Mouse (Mus musculus): ENCODE measurements around the gene Pld1.
"Not testable (repeated sequence)": the region's sequence is repeated elsewhere in the genome, so short reads cannot be mapped to it uniquely, and the experiment has no call there.

Pld1 gene

GRCm38 (mm10) chr3:27945397-27945796, 6.9 kb downstream of the Pld1 start:
- DNase-seq = not testable (repeated sequence)

GRCm38 (mm10) chr3:27949175-27949872, 10.8 kb downstream of the Pld1 start:
- peak; percentile 7 for DNase-seq

DNA sequence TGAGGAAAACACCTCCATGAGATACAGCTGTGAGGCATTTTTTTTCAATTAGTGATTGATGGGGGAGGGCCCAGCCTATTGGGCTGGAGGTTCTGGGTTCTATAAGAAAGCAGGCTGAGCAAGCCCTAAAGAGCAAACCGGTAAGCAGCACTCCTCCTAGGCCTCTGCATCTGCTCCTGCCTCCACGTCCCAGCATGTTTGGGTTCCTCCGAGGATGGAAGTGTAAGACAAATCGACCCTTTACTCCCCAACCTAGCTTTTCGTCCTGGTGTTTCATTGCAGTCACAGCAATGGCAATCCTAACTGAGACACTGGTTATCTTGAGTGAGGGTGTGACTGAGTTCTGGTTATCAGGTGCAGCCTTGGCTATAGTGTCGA, 11.4 kb downstream of the Pld1 start:
- no peak for DNase-seq

DNA sequence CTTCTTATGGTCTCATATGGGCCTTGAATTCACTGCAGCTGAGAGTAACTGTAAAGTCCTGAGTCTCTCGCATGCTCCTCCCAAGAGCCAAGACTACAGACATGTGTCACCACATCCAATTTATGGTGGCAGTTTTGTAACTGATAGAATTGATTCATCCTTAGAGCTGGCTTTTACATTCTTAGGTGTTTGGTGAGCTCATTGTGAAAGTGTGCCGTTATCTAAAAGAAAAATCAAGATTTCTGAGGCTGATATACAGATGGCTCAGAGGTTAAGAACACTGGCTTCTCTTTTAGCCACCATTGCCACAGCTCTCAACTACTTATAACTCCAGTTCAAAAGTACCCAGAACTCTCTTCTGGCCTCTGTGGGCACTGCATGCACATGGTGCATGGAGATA, 12.2 kb downstream of the Pld1 start:
- no peak for DNase-seq

- no peak for DNase-seq
These were observed 13.2 kb downstream of the Pld1 start for GRCm38 (mm10) chr3:27951721-27952120.

- no peak for DNase-seq
These were observed 17.5 kb downstream of the Pld1 start for GRCm38 (mm10) chr3:27956006-27956405.

DNA sequence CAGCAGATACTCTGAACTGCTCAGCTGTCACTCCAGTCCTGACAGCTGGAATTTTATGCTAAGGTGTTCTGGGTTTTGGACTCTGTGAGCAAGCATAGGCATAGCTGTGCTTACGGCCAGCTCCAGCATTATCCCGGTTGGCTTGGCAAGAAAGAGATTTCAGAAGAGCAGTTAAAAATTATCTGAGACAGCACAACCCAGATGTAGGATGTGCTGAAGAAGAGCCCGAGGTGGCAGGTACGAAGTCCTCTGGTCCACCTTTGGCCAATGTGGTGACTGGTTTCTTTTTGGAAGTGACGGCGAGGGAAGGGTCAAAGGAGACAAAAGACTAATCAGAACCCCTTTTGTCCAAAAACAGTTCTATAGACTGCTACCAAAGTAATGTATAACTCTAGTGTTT, 20.7 kb downstream of the Pld1 start:
- DNase-seq = peak; percentile 63

- DNase-seq = no peak
These were observed 22.7 kb downstream of the Pld1 start for GRCm38 (mm10) chr3:27961162-27961561.

- DNase-seq = no peak
These were observed 25.3 kb downstream of the Pld1 start for GRCm38 (mm10) chr3:27963795-27964201.

GRCm38 (mm10) chr3:27968671-27969070, 30.2 kb downstream of the Pld1 start:
- DNase-seq = no peak

- no peak for DNase-seq
These were observed 35.4 kb downstream of the Pld1 start for GRCm38 (mm10) chr3:27973936-27974335.

- DNase-seq = no peak
These were observed 36.5 kb downstream of the Pld1 start for GRCm38 (mm10) chr3:27974981-27975380.

DNA sequence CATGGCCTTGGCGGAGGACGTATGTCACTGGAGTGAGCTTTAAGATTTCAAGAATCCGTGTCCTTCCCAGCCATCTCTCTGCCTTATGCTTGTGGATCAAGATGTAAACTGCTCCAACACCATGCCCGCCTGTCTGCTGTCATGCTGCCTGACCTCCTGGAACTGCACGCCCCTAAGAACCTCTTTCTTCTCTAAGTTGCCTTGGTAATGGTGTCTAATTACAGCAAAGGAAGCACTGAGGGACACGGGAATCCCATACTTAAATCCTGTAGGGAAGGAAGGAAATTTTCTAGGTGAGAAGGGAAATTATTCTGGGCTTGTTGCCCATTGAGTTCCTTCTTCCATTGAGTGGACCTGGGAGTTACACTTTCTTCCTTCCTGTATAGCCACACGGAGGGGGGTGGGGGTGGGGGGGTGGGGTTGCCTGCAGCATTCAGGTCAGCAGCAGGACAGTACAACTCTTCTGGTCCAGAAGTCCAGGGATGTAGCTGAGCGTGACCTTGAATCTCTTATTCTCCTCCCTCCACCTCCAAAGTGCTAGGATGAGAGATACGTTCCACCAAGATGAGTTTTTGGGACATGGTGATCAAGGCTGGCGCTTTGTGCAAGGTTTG, 38.5 kb downstream of the Pld1 start:
- peak; percentile 58 for DNase-seq

GRCm38 (mm10) chr3:27978030-27978723, 39.7 kb downstream of the Pld1 start:
- no peak for DNase-seq

GRCm38 (mm10) chr3:27981591-27981990, 43.1 kb downstream of the Pld1 start:
- DNase-seq = no peak

GRCm38 (mm10) chr3:27982436-27983017, 44.0 kb downstream of the Pld1 start:
- peak; percentile 88 for DNase-seq

DNA sequence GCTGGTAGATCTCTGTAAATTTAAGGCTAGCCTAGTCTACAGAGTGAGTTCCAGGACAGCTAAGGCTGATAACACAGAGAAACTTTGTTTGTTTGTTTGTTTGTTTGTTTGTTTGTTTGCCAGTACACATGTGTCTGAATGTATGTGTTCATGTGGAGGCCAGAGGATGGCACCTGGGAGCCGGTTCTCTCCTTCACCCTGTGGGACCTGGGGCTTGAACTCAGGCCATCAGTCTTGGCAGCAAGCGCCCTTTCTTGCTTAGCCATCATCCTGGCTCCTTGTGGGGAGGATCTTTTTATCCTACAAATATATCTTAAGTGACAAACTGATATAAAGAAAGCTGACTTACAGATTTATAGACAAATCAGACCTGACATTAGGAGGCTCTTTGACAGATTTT, 44.8 kb downstream of the Pld1 start:
- no peak for DNase-seq

- DNase-seq = peak; percentile 89
These were observed 45.6 kb downstream of the Pld1 start for GRCm38 (mm10) chr3:27983935-27984577.

DNA sequence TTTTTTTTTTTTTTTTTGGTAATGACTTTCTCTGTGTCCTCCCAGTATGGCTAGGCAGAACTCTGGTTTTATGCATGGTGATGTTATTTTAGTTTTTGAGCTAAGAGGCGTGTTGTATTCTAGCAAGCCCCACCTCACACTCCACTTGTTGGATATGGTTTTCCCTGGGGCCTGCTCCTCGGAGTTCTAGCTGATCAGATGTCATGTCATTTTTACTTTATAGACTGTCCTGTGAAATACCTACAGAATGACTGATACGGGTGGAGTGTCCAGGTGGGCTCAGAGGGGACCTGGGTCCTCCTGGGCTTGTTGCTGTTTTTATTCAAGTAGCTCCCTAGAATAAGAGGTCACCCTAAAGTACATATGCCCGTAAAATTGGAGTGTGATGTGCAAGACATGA, 46.1 kb downstream of the Pld1 start:
- DNase-seq = no peak

DNA sequence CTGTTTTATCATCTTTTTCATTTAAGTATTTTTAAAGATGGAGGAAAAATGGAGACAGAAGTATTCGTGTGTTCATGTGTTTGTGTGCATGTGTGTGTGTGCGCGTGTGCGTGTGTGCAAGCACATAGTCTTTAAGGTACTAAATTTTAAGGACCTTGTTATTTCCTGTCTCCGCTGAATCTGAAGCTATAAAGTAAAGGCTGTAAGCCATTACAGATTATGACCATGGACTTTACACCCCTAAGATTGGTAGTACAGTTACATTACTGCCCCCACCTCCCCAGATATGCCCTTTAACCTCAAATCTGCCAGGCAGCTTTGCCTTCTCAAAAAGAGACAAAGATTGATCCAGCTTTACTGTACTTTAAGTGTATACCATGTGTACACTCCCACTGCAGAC, 46.8 kb downstream of the Pld1 start:
- DNase-seq = no peak

- DNase-seq = peak; percentile 56
These were observed 49.5 kb downstream of the Pld1 start for GRCm38 (mm10) chr3:27987891-27988536.

GRCm38 (mm10) chr3:27991100-27991703, 52.7 kb downstream of the Pld1 start:
- DNase-seq = no peak
